Mouse (Mus musculus): ENCODE measurements around the gene Hacd4. TPM values are rescaled to one million over a fixed set of nuclear protein-coding genes. Genes with fewer than 3 reads are reported as not detected.

Gene Hacd4
- total and polyA plus RNA-seq, 3 experiments, result 0.43 to 4.8 (median 4.1) TPM

Other genes starting within 250 kb of the Hacd4 start
- gene Ifnb1, start 83.8 kb upstream of the Hacd4 start, total RNA-seq (2021), result not detected
- not detected in 2 replicates for gene Ifnb1, start 83.8 kb upstream of the Hacd4 start, polyA plus RNA-seq (2012; rRNA removed)
- not detected for gene Ifna15, start 119.3 kb upstream of the Hacd4 start, total RNA-seq (2021)
- gene Ifna15, start 119.3 kb upstream of the Hacd4 start, polyA plus RNA-seq (2012; rRNA removed), result not detected in 2 replicates
- not detected for gene Ifna14, start 132.9 kb upstream of the Hacd4 start, total RNA-seq (2021)
- gene Ifna14, start 132.9 kb upstream of the Hacd4 start, polyA plus RNA-seq (2012; rRNA removed), result not detected in 2 replicates
- gene Ifna9, start 153.5 kb upstream of the Hacd4 start, total RNA-seq (2021), result not detected
- gene Ifna9, start 153.5 kb upstream of the Hacd4 start, polyA plus RNA-seq (2012; rRNA removed), result 0.22 TPM in 1 of 2 replicates, not detected in the other
- not detected for gene Ifna12, start 164.4 kb upstream of the Hacd4 start, total RNA-seq (2021)
- not detected in 2 replicates for gene Ifna12, start 164.4 kb upstream of the Hacd4 start, polyA plus RNA-seq (2012; rRNA removed)
- gene C87499, start 195.5 kb upstream of the Hacd4 start, total RNA-seq (2021), result not detected
- not detected in 2 replicates for gene C87499, start 195.5 kb upstream of the Hacd4 start, polyA plus RNA-seq (2012; rRNA removed)
- not detected for gene Ifna13, start 205.5 kb upstream of the Hacd4 start, total RNA-seq (2021)
- gene Ifna13, start 205.5 kb upstream of the Hacd4 start, polyA plus RNA-seq (2012; rRNA removed), result not detected in 2 replicates
- gene Ifna16, start 238.0 kb upstream of the Hacd4 start, total RNA-seq (2021), result not detected
- gene Ifna16, start 238.0 kb upstream of the Hacd4 start, polyA plus RNA-seq (2012; rRNA removed), result not detected in 2 replicates
- not detected for gene Ifna2, start 245.0 kb upstream of the Hacd4 start, total RNA-seq (2021)
- not detected in 2 replicates for gene Ifna2, start 245.0 kb upstream of the Hacd4 start, polyA plus RNA-seq (2012; rRNA removed)

Data from adrenal gland, adult 2 months (tissue).